Mouse (Mus musculus) myocyte (in vitro differentiated cells): Measurements from ENCODE around the gene Trim23. TPM values are rescaled to one million over a fixed set of nuclear protein-coding genes. Genes with fewer than 3 reads are reported as not detected.

Experiments
- H3K27me3 ChIP-seq: one replicate; pipeline ENCODE4 v1.6.1; 2011; ENCODE audit not compliant: control insufficient read depth, insufficient read depth, insufficient read length
- H3K36me3 ChIP-seq: one replicate; pipeline ENCODE4 v1.6.1; 2011; ENCODE audit not compliant: control insufficient read depth, insufficient read depth
- H3K4me2 ChIP-seq: one replicate; pipeline ENCODE4 v1.6.1; 2011; ENCODE audit warnings: low read depth, control low read depth
- H3K4me3 ChIP-seq: one replicate; pipeline ENCODE4 v1.5.1; 2011; ENCODE audit warnings: mild to moderate bottlenecking, control low read depth, moderate library complexity
- H3K79me2 ChIP-seq: one replicate; pipeline ENCODE4 v1.6.1; 2011; ENCODE audit not compliant: control insufficient read depth, insufficient read depth
- H3ac ChIP-seq: one replicate; pipeline ENCODE4 v1.6.1; 2011; ENCODE audit not compliant: control insufficient read depth, insufficient read length
- CEBPB ChIP-seq: IDR thresholded peaks from 2 replicates; pipeline ENCODE4 v1.6.1; 2011; ENCODE audit warnings: mild to moderate bottlenecking, moderate library complexity; ENCODE audit not compliant: poor library complexity, insufficient read depth, severe bottlenecking
- E2F4 ChIP-seq: IDR thresholded peaks from one replicate; pipeline ENCODE4 v1.6.1; 2011; ENCODE audit warnings: mild to moderate bottlenecking, control low read depth, moderate library complexity; ENCODE audit not compliant: insufficient read depth
- MAX ChIP-seq: IDR thresholded peaks from one replicate; pipeline ENCODE4 v1.6.1; 2011; ENCODE audit warnings: low read depth, mild to moderate bottlenecking, control low read depth
- MYOD1 ChIP-seq, 3 experiments: IDR thresholded peaks; one replicate each; pipeline ENCODE4 v1.6.1; 2011; ENCODE audit warnings: control low read depth in 2 of 3, low read depth in 2 of 3, mild to moderate bottlenecking in 2 of 3, moderate library complexity in 1 of 3; ENCODE audit not compliant: insufficient read length in 2 of 3, control insufficient read depth in 1 of 3
- MYOG ChIP-seq, 3 experiments: IDR thresholded peaks; one replicate each; pipeline ENCODE4 v1.6.1; 2011; ENCODE audit warnings: control low read depth in 2 of 3, low read depth in 2 of 3, mild to moderate bottlenecking in 2 of 3; ENCODE audit not compliant: insufficient read length in 2 of 3, control insufficient read depth in 1 of 3, insufficient read depth in 1 of 3
- POLR2A ChIP-seq: IDR thresholded peaks from one replicate; pipeline ENCODE4 v1.6.1; 2011; ENCODE audit warnings: low read depth, mild to moderate bottlenecking, control low read depth, moderate library complexity; ENCODE audit not compliant: insufficient read length
- POLR2AphosphoS2 ChIP-seq: IDR thresholded peaks from one replicate; pipeline ENCODE4 v1.6.1; 2011; ENCODE audit warnings: low read depth, control low read depth; ENCODE audit not compliant: insufficient read length
- REST ChIP-seq: IDR thresholded peaks from one replicate; pipeline ENCODE4 v1.6.1; 2011; ENCODE audit warnings: mild to moderate bottlenecking, control low read depth, moderate library complexity; ENCODE audit not compliant: insufficient read depth, insufficient read length
- SRF ChIP-seq: IDR thresholded peaks from one replicate; pipeline ENCODE4 v1.6.1; 2011; ENCODE audit warnings: low read depth; ENCODE audit not compliant: control insufficient read depth, insufficient read length
- TCF12 ChIP-seq: IDR thresholded peaks from one replicate; pipeline ENCODE4 v1.6.1; 2011; ENCODE audit warnings: mild to moderate bottlenecking, control low read depth; ENCODE audit not compliant: poor library complexity, insufficient read depth, severe bottlenecking
- TCF3 ChIP-seq: IDR thresholded peaks from one replicate; pipeline ENCODE4 v1.6.1; 2011; ENCODE audit warnings: low read depth, control low read depth; ENCODE audit not compliant: insufficient read length
- USF1 ChIP-seq: IDR thresholded peaks from one replicate; pipeline ENCODE4 v1.6.1; 2011; ENCODE audit warnings: low read depth, mild to moderate bottlenecking, control low read depth, moderate library complexity
- polyA plus RNA-seq: library from polyadenylated mRNA; unstranded; fragments of >200 nt; fragmentation: generic; extraction: Trizol; gene quantifications from one replicate; pipeline ENCODE4 v1.2.1, GENCODE M21; 2012; ENCODE audit warnings: missing spikeins

Gene Trim23
- polyA plus RNA-seq, 1 experiment: 4.6 TPM

DNA sequence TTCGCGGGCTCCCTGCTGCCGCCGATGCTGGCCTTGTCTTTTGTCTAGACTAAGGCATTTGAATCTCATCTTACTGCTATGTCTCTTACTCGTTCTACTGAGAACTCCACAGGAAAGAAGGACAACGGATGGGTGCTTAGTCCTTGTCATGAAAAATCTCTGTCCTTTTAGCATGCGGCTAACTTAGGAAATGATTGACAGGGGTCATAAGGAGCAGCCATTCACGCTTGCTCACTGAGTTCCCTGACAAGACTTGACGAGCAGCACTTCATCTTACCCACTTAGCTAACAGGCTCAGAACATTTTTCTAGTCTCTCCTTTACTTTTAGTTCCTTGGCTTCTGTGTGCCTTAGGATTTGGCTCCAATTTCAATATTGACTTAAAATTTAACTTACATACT, 33.7 kb upstream of the Trim23 start:
- Histone ChIP-seq H3K4me2 (no peak overlapping the region), H3K36me3 (peaks cover 20% of the 10 kb centered on the region), H3K27me3 (no peaks in the 10 kb centered on the region), H3K4me3 (no peak overlapping the region), H3ac (no peak overlapping the region), H3K79me2 (no peaks in the 10 kb centered on the region)
- no peak for TF ChIP-seq E2F4
- TF ChIP-seq TCF3: no peak
- TF ChIP-seq CEBPB: no peak
- TF ChIP-seq MYOD1 (IDR thresholded peaks at IDR 0.05; ENCODE audit: control insufficient read depth in 1 of 3, insufficient read length in 2 of 3, low read depth in 2 of 3): no peak
- TF ChIP-seq MAX: no peak
- no peak for TF ChIP-seq SRF
- no peak for TF ChIP-seq TCF12
- TF ChIP-seq MYOG (IDR thresholded peaks at IDR 0.05; ENCODE audit: control insufficient read depth in 1 of 3, insufficient read depth in 1 of 3, insufficient read length in 2 of 3, low read depth in 2 of 3): no peak

DNA sequence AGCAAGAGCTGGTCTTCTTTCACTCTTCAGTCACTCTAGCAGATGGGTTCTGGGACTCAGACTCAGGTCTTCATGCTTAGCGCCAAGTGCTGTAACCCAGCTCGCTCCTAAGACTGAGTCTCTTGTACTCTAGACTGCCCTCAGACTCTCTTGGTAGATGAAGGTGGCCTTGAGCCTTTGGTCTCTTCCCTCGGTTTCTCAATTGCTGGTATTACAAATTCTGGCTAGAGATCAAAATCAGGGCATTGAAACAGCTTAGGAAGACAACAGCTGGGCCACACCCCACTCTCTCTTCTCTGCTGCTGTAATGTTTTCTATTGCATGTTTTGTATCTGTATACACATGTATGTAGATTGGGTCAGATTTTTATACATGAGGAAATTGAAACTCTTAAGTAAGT, 33.0 kb upstream of the Trim23 start:
- TF ChIP-seq POLR2AphosphoS2: no peak
- no peak for TF ChIP-seq CEBPB
- TF ChIP-seq TCF3: no peak
- TF ChIP-seq REST: no peak

DNA sequence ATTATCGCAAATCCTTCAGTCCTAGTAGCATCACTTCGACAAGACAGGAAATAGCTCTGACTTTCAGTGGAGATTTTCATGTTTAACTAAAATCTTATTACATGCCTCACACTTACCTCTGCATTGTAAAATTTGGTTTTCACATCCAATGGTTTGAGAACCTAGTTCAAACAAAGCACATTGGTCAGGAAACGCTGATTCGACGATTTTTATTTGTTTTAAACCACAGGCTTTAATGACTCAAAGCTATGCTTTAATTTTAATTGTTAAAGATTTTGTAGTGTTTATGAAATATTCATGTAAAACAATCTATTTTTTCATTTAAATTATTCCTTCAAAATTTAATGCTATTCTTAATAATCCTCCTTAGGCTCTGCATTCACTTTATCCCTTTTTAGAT, 24.4 kb upstream of the Trim23 start:
- Histone ChIP-seq H3K4me2 (no peak overlapping the region), H3K27me3 (no peaks in the 10 kb centered on the region), H3K4me3 (no peak overlapping the region), H3ac (no peak overlapping the region), H3K36me3 (peaks cover 15% of the 10 kb centered on the region), H3K79me2 (no peaks in the 10 kb centered on the region)
- TF ChIP-seq POLR2A (no peak), TCF3 (no peak), MYOD1 (IDR thresholded peaks at IDR 0.05; ENCODE audit: control insufficient read depth in 1 of 3, insufficient read length in 2 of 3, low read depth in 2 of 3) (no peak), POLR2AphosphoS2 (no peak), CEBPB (no peak), SRF (no peak), MAX (no peak), TCF12 (no peak), USF1 (no peak), MYOG (IDR thresholded peaks at IDR 0.05; ENCODE audit: control insufficient read depth in 1 of 3, insufficient read depth in 1 of 3, insufficient read length in 2 of 3, low read depth in 2 of 3) (no peak), E2F4 (no peak), REST (no peak)

More for the DNA sequence above, 33.0 kb upstream of the Trim23 start:
- H3K4me2 ChIP-seq: no peak overlapping the region
- no peak overlapping the region for H3ac ChIP-seq
- no peaks in the 10 kb centered on the region for H3K79me2 ChIP-seq
- no peaks in the 10 kb centered on the region for H3K27me3 ChIP-seq
- H3K4me3 ChIP-seq: no peak overlapping the region
- H3K36me3 ChIP-seq: peaks cover 20% of the 10 kb centered on the region

DNA sequence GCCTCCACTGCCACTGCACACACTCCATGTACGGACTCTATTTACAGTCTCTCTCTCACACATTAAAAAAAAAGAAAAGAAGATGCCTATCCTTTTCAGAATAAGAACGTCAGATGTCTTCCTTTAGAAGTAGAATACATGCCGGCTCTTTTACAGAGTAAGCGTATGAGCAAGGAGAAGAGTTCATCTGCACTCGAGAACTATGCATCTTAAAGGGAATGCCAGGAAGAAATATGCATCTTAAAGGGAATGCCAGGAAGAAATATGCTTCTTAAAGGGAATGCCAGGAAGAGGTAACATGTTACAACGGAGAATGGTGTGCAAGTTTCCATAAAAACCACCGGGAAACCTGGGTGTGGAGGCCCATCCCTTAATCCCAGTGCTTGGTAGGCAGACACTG, 23.5 kb upstream of the Trim23 start:
- no peak overlapping the region for H3K4me2 ChIP-seq

DNA sequence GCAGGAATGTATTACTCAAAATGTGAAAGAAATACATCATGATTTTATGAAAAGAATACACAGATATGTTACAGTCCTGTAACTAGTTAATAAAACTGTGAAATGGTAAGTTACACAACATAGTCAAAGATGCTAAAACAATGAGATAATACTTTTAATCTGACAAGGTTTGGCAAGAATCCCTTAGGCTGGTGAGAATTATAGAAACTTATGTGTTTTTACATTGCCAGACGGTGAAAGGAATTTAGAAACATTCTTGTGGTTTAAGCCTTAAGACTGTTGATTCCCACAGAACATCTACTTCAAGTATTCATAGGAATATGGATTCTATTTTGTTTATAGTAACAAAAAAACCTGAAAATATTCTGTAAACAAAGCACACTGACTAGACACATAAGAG, 22.9 kb upstream of the Trim23 start:
- Histone ChIP-seq H3K27me3 (no peaks in the 10 kb centered on the region), H3ac (no peak overlapping the region), H3K4me3 (no peak overlapping the region), H3K79me2 (no peaks in the 10 kb centered on the region), H3K36me3 (peaks cover 20% of the 10 kb centered on the region), H3K4me2 (no peak overlapping the region)
- TF ChIP-seq POLR2A (no peak), MYOD1 (IDR thresholded peaks at IDR 0.05; ENCODE audit: control insufficient read depth in 1 of 3, insufficient read length in 2 of 3, low read depth in 2 of 3) (no peak), MYOG (IDR thresholded peaks at IDR 0.05; ENCODE audit: control insufficient read depth in 1 of 3, insufficient read depth in 1 of 3, insufficient read length in 2 of 3, low read depth in 2 of 3) (no peak), POLR2AphosphoS2 (no peak), TCF12 (no peak), SRF (no peak), CEBPB (no peak), TCF3 (no peak), E2F4 (no peak)

More for the DNA sequence above, 23.5 kb upstream of the Trim23 start:
- Histone ChIP-seq H3K27me3 (no peaks in the 10 kb centered on the region), H3K36me3 (peaks cover 20% of the 10 kb centered on the region), H3ac (no peak overlapping the region), H3K79me2 (no peaks in the 10 kb centered on the region), H3K4me3 (no peak overlapping the region)
- TF ChIP-seq USF1: no peak
- no peak for TF ChIP-seq SRF
- no peak for TF ChIP-seq POLR2AphosphoS2
- no peak for TF ChIP-seq TCF3
- no peak for TF ChIP-seq POLR2A
- no peak for TF ChIP-seq MYOD1 (IDR thresholded peaks at IDR 0.05; ENCODE audit: control insufficient read depth in 1 of 3, insufficient read length in 2 of 3, low read depth in 2 of 3)
- no peak for TF ChIP-seq TCF12
- no peak for TF ChIP-seq MAX
- no peak for TF ChIP-seq E2F4
- no peak for TF ChIP-seq CEBPB
- no peak for TF ChIP-seq REST
- no peak for TF ChIP-seq MYOG (IDR thresholded peaks at IDR 0.05; ENCODE audit: control insufficient read depth in 1 of 3, insufficient read depth in 1 of 3, insufficient read length in 2 of 3, low read depth in 2 of 3)
